Mouse (Mus musculus) lung, postnatal 0 days (tissue): ENCODE measurements around the gene Ehmt2.

Experiments
- CTCF ChIP-seq: IDR thresholded peaks from 2 replicates; pipeline ENCODE4 v1.5.1; 2016; ENCODE audit warnings: antibody characterized with exemption, mild to moderate bottlenecking
- EP300 ChIP-seq: IDR thresholded peaks from 2 replicates; pipeline ENCODE4 v1.6.1; 2016; ENCODE audit warnings: antibody characterized with exemption, mild to moderate bottlenecking, control low read depth

DNA sequence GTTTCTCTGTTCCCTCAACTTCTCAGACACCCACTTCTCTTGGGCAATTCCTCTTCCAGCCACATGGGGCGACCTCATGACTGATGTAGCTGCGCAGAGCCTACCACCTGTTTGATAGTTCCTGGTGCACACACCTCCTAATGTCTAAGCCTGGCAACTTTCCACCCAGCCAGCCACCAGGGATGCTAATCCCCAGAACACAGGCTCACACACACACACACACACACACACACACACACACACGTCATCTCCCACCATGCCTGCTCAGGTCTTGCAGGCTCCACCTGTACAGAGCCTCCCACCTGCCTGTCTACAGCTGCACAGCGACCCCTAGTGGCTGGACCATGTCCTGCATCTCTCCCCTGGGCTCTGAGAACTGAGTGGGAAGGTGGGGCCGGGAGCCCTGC is 13.7 kb downstream of the Ehmt2 start:
- peak; percentile 98 for TF ChIP-seq CTCF
- no peak for TF ChIP-seq EP300
